Mouse (Mus musculus): ENCODE results near the gene Pyroxd1.
"Not testable (repeated sequence)": the region's sequence is repeated elsewhere in the genome, so short reads cannot be mapped to it uniquely, and the experiment has no call there.

Pyroxd1 gene

DNA sequence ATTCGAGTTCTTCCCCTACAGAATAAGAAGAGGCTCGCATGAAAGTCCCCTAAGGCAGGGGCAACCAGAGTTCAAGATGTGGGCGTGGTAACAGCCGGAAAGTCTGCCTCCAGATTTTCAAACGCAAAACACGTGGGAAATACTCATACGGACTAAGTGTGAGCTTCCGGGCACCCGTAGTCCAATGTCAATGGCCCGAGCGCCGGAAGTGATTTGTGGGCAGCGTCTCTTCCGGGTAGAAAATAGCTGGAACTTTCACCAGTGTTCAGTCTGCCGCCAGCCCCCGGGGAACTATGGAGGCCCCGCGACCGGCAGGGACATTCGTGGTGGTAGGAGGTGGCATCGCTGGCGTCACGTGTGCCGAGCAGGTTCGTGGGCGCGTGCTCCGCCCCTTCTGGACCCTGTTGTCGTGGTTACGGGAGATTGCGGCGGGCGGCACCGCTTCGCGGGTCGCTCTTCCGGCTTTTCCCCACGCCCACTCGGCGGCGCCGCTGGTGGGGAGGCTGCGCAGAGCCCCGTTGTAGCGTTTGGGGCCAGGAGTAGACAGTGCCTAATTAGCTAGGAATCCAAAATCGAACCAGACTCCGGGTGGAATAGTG, at the start of gene Pyroxd1:
TSS of gene Pyroxd1 (plus strand) at position 215 of the 599 bp plus-strand sequence.
- DNase-seq (ENCODE audit: low spot score), result peak; percentile 79

DNA sequence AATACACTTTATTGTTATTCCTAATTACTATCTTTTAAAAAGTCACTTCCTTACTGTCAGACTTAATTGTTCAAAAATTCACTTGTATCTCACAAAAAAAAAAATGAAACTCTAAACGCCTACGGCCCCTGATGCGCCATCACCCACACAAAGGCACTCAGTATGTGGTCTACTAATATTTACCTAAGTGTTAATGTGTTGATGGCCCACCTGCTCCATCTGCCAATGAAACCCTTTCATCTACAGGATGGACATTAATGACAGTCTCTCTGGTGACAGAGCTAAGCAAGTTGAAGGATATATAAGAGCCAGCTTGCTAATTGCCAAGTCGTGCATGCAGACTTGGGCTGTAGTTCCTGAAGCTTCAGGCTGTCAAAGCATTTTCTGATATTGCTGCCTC, 47.4 kb upstream of the Pyroxd1 start, which contains the start of gene Iapp:
TSS of gene Iapp (plus strand) at position 326 of the 400 bp plus-strand sequence.
- no peak for DNase-seq (ENCODE audit: low spot score)

DNA sequence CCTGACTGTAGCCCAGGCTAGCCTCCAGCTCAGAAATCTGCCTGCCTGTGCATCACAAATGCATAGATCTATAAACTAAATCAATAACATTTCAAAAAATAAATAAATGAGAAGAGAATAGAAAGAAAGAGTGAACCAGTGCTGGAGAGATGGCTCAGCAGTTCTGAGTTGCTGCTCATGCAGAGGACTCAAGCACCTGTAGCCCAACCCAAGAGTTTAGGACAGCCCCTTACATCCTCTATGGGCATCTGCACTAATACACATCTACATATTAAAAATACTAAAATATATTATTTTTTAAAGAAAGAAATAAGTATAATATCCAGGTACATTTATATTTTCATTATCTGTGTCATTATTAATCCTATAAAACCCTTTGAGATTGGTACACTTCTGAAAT, 40.4 kb upstream of the Pyroxd1 start:
- DNase-seq (ENCODE audit: low spot score), result no peak

DNA sequence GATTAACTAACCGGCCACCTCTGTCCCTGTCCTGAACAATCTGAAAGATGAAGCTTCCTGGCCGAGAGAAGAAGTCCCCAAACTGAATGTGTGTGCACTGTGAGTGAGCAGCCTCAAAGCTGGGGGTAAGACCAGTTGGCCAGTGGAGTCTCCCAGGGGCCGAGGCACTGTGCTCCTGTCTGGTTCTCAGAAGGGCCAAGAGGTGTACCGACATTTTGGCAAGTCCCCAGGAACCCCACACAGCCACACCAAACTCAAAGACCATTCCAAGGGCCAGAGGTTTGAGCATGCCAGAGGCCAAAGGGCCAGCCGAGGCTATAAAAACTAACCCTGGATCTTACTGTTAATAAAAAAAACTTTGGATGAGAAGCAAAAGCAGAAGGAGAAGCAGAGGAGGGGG, 31.2 kb upstream of the Pyroxd1 start:
- DNase-seq (ENCODE audit: low spot score), result no peak

DNA sequence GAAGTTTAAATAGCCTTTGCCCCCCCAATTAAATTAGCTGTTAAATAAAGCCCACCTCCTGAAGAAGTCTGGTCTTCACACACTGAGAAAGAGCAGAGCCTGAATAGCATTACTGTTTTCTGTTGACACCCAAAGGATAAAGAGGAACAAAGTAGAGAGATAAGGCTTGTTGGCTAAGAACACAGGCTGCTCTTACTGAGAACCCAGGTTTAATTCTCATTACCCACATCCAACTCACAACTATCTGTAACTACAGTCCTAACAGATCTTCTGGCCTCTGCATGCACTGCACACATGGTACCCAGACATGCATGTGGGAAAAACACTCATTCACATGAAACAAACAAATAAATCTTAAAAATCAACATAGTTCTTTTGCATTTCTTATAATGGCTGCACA, 28.3 kb upstream of the Pyroxd1 start:
- no peak for DNase-seq (ENCODE audit: low spot score)

DNA sequence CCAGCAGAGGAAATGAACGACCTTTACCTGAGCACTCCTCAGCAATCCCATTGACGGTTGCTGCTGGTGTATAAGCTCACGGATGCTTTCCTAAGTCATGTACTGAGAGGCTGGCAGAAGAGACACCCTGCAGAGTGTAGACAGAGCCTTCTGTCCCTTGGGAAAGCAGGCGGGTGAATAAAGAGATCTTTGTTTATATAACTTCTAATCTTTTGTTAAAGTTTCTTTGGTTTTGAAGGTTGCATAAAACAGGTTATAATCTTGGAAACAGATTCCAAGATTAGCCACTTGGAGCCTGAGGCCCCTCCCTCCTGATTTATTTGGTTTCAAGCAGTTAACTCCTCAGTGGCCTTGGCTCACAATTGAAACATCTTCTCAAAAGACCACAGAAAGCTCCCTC, 22.6 kb upstream of the Pyroxd1 start, which contains the start of gene Slco1a5:
TSS of gene Slco1a5 (minus strand) at position 101 of the 400 bp plus-strand sequence.
- no peak for DNase-seq (ENCODE audit: low spot score)

DNA sequence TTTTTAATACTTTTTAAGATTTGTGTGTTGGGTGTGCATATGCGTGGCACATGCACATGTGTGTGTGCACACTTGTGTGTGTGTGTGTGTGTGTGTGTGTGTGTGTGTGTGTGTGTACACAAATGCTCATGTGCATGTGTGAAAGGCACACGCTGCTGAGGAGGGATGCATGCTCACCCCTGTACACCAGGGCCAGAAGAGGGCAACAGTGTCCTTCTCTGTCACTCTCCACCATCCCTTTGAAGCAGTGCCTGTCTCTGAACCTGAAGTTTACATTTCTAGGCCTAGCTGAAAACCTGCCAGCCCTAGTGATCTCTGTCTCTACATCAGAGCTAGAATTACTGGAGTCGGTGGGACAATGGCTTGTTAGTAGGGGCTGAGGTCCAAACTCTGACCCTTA, 18.9 kb upstream of the Pyroxd1 start:
- DNase-seq (ENCODE audit: low spot score), result no peak

DNA sequence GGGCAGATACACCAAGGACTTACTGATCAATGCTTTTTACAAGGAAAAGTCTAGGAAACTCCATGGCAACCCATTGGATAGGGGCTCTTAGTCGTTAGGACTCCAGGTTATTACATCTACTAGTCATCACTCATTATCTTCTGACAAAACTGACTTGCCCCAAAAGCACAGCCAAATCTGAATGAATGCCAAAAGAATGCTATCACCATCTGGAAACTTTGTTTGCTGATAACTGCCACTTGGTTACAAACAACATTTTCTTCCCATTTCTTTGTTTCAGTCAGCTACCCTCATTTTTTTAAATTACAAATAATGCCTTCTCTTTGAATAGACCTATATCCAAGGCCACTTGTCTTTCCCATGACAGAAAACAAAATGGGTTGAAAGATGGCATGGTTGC, 16.3 kb upstream of the Pyroxd1 start:
- DNase-seq (ENCODE audit: low spot score), result no peak

DNA sequence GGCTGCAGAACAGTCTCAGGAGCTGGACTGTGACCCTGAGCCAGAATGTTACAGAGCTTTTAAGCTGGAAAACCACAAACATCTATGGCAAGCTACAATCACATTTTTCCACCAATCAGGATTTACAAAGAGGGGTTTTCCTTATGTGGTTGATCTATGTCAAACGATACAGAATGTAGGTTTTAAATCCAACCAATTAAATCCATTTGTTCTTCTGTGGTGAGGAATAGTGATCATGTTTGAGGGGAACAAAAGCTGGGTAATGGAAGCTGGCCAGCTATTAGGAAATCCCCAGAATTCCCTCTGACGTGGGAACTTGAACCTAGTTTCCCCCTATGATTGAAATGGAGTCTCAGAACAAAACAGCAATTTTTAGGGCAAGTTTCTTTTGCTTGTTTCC, 6.5 kb upstream of the Pyroxd1 start:
- DNase-seq (ENCODE audit: low spot score), result no peak

DNA sequence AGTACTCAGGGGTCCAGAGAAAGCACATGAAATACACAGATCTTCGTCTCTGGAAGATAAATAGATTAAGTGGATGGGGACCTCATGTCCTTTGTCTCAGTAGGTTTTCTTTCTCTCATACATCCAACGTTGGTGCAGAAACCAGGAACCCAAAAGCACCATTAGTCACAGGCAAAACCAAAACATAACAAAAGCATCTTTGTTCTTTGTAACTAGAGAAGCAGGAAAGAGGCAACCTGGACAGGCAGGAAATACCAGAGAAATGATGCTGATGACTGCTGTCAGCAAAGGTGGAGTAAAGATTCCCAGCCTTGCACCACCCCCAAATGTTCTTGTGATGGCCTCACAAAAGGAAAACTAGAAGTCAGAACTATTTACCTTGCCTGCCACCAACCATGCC, 5.9 kb upstream of the Pyroxd1 start:
- DNase-seq (ENCODE audit: low spot score), result no peak

DNA sequence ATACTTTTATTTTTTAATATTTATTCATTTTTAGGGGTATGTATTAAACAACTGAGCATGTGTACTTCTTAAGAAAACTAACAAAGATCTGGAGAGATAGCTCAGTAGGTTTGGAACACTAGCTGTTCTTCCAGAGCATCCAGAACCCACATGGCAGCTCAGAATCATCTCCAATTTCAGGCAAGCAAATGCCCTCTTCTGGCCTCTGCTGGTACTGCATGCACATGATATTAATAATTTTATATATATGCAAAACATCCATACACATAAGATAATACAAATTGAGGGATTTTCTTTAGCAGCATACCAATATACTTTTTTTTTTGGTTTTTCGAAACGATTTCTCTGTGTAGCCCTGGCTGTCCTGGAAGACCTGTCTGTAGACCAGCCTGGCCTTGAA, 1.9 kb upstream of the Pyroxd1 start:
- peak; percentile 12 for DNase-seq (ENCODE audit: low spot score)

DNA sequence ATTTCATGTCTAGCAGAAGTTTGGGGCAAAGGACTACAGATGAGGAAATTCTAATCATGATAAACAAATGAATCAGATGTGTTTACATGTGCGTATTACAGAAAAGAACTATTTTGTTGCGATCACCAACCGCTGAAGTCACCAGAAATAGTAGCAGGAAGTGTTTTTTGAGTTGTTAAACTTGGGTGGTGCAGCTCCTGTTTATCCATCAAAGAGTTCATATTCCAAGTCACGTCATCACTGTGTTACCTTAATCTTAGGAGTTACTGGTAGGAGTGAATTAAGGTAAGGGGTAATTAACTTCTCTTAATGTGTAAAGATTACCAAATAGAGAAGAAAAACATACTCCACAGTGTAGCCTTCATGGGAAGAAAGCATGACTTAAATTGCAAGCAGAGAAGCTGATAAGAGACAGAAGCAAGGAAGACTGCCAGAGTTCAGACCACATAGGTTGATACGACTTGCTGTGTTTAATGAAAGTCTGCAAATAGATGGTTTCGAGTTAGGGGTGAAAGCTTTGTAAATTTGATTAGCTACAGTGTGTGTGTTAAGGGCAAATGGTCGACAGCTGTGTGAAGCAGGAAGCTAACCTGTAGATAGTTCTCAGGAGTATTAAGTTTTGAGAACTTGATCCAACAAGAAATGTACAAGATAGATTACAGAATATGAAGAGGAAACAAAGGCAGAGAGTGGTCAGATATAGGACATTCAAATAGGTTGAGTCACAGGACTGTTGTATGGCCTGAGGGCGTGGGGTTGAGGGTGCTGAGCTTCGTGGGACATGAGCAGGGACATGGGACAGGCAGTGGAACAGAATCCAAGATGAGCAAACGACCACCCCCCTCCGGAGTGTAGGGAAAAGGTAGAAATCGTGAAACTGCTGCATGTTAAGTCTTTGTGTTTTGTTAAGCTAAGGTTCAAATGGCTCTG, 992 bp downstream of the Pyroxd1 start:
- no peak for DNase-seq (ENCODE audit: low spot score)

DNA sequence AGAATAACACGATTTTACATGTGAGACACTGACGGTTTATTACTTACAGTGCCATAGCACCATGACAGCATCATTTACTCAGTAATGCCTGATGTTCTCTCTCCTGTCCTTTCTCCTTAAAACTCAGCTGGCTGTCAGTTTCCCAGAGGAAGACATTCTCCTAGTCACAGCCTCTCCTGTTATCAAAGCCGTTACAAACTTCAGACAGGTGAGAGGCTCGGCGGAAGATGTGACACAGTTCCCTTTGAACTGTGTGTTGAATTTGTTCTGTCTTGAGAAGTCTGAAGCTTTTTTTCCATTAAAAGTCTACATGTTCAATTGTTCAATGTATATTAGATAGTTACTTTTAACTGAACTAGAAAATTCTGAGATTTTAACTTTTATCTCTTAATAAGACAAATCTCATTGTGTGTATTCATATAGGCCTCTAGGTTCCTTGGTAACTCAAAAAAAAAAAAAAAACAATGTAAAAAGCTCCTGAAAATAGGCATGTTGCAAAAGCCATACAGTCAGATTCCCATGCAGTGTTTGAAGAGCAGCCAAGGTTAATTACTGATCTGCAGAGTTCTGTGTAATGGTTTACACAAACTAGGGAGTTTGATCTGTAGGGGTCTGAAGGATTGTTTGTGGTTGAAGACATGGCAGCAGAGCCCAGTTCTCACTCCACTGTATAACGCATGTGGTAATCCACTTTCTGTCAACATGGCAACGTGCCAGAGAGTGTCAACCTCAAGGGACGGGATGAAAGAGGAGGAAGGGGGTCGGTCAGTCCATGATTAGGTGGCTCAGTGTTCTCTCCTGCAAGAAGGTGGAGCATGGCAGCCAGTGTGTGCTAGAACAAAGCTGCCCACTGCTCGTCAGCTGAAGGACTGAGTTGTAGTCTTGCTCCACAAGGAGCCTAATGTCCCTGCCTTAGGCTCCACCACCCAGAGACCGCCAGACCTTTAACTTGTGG, 2.3 kb downstream of the Pyroxd1 start:
- no peak for DNase-seq (ENCODE audit: low spot score)

DNA sequence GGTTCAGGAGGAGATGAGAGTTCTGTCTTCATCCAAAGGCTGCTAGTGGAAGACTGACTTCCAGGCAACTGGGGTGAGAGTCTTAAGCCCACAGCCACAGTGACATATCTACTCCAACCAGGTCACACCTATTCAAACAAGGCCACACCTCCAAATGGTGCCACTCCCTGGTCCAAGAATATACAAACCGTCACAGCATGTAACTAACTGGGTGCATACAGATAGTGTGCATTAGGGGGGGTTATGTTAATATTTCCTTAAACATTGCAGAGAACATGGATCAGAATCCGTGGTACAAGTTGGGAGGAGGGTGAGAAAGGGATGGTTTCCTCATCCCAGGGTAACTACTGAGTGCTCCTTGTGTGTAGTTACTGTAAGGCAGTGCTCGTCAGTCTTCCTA, 6.6 kb downstream of the Pyroxd1 start:
- DNase-seq (ENCODE audit: low spot score), result not testable (repeated sequence)

DNA sequence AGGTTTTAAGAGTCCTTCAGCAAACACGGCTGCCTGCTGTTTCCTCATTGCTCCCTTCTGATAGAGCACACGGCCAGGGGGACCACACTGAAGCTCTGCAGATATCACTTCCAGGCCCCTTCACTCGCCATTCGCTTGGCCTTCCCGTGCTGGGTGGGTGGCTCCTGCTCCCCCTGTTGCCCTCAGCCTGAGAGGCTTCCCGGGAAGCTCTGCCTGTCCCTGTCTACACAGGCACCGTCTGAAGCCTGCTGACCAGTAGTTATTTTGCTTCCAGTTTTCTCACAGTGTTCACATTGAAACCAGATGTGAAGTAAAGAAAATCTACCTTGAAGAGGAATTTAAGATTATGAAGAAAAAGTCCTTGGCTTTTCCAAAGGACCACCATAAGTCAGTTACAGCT, 11.7 kb downstream of the Pyroxd1 start:
- no peak for DNase-seq (ENCODE audit: low spot score)

DNA sequence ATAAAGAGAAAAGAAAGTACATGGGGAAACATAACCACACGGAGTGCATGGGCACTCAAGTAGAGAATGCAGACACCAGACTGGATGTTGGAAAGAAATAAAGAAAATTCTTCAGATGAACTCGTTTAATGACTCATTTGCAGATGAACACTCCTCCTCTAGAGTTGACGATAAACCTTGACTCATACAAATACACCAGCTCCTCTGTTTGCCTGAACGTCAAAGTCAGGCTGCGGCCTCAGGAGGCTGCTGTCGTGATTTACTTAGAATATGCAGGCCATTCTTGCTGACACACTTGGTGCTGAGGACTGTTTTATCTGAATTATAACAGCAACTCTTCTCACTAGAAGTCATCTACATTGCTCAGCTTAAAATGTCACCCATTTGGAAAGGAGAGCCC, 16.6 kb downstream of the Pyroxd1 start:
- no peak for DNase-seq (ENCODE audit: low spot score)

DNA sequence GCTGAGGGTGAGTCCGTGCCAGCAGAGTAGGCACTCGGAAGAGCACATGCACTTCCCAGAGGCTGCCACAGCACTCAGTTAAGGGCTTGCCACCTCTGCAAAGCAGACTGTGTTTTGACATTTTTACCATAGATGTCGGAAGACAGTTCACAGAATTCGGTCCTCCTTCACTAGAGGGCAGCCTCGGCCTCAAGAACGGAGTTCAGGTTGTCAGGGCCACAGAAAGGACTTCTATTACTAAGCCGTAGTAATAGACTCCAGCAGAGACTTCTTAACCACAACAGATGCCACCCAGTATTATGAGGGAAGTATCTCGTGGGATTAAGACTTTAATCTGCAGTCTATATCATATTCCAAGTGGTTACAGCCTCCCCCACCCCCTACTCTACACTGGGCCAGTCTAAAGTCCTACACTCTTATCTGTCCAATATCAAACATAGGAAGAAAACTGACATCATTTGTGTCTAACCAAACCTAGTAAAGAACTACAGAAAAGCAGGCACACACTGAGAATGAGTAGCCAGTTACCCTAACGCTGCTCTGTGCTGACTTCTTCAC, 17.6 kb downstream of the Pyroxd1 start:
- no peak for DNase-seq (ENCODE audit: low spot score)

DNA sequence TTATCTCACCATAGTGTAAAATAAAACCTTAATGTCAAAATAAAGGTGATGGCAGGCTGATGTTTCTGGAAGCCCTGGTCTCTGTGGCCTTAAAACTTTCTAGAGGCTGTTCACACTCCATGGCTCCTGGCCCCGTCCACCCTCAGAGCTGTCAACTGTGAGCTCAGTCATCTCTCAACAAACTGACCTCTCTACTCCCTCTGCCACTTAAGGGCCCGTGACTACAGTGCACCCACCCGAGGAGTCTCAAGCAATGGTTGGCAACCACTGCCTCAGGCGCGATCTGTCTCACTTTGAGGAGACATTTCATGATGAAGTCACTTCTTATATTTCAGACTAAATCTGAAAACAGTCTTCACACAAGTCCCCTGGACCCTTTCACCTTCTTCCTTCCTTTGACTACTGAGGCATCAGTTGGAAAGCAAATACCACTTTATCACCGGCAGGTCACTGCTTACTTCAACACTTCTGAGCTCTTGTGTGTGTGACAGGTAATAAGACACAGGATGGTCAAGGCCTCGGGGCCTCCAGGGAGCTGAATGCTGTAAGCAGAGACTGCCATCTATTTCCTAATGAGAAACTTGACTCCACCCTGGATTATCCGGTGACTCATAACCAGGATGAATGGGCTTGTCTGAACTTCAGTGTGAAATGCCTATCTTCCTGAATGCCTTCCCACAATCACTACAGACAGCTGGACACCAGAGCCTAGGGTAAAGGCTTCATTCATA, 20.5 kb downstream of the Pyroxd1 start:
- DNase-seq (ENCODE audit: low spot score), result no peak

DNA sequence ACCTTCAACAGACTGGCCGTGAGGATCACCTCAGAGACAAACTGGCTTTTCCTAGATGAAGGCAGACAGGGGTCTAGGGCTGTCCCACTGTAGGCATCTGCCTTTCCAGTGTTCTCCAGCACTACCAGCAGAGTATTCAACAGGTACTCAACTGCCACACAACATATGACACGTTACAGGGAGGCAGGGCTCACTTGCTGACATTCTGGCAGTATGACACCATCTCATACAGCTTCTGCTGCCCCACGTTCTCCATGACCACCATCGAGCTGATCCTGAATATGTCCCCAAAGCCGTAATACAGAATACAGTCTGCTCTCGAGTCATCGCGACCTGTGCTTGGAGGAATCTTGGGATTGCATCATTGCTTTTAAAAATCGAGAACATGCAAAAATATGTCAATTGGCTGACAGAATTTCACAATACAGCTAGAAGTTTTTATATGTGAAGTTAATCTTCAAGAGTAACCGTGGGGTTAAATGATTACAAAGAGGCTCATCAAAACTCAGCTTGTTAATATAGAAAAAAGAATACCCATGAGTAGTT, 21.1 kb downstream of the Pyroxd1 start:
- DNase-seq (ENCODE audit: low spot score), result no peak

DNA sequence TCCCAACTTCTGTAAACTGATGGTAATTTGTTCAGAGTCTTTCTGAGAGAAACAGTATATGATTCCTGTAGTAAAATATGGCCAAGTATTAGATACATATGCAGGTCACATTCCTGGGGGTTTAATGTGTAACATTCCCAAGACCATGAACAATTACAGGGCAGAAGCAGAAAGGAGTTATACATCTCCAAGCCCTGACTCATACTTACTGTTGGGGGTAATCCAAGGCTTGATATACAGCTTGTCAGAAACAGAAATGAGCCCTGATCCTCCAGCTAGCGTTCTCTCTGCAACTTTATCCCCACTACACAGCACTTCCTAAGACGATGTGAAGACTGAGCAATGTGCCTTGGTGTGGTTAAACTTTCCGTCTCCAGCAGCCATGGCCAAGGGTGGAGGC, 22.1 kb downstream of the Pyroxd1 start:
- DNase-seq (ENCODE audit: low spot score), result no peak

DNA sequence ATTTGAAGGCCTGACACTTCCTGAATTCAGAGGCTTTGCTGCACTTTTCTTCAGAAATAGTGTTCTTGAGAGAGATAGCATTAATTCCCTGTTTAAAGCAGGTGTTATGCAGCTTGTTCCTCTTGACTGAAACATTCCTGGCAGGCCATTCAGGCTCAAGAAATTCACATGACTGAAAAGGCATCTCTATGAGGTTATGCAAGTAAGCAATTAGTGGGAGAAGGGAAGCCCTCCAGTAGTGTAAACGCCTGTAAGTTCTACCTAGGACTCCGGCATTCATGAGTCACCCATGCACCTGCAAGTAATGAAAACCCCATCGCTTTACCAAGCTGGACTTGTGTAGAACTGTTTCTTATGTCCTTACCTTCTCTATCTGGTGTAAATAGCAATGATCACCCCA, 24.1 kb downstream of the Pyroxd1 start:
- DNase-seq (ENCODE audit: low spot score), result no peak
